Mouse (Mus musculus): ENCODE measurements around the gene Art4. TPM values are rescaled to one million over a fixed set of nuclear protein-coding genes. Genes with fewer than 3 reads are reported as not detected.
"Not testable (repeated sequence)": the region's sequence is repeated elsewhere in the genome, so short reads cannot be mapped to it uniquely, and the experiment has no call there.

The Art4 gene
- polyA plus RNA-seq, 1 experiment from 2014 or later = 0.56 TPM

DNA sequence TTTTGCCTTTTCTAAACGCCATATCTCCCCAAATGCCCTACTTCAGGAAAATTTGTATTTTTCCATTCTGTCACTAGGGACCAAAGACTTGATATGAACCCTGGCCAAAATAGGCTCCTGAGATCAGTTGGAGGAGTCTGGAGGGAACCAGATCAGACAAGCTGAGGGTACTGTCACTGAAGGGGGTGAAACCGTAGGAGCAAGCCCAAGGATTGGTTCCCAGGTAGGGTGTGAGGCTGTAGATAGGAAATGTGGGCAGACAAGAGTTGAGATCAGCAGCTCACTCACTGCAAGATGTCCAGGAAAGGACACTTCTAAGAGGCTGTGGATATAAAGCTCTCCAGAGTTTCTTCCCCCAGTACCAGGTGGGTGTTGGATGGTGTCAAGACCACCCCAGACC, 34.5 kb upstream of the Art4 start:
- Histone ChIP-seq H3K4me1 (no peaks in the 10 kb centered on the region), H3K27me3 (no peaks in the 10 kb centered on the region), H3K9ac (replicated peaks) (no peak overlapping the region), H3K9me3 (no peaks in the 10 kb centered on the region), H3K4me2 (replicated peaks) (no peak overlapping the region), H3K36me3 (no peaks in the 10 kb centered on the region), H3K27ac (replicated peaks) (no peak overlapping the region), H3K4me3 (no peak overlapping the region)
- WGBS = 87% methylated on average over 2 of the region's 2 CpGs
- no peak for ATAC-seq (ENCODE audit: low FRiP score, low read depth)

DNA sequence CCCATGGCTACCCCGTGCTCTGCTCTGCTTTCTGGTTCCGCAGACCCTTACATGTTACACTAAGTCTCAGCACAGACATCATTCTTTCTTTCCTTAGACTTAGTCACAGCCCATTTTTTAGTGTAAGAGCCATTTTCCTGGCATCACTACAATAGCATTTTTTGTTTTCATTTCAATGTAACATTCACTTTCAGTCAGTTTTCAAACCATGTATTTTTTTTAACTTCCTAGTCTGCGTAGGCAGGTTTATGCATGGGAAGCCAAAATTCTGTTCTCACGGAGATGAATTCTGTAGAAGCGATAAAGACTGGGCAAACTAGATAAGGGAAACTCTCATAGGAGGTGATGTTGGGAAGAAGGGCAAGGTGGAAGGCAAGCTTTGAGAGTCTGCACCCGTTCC, 32.0 kb upstream of the Art4 start:
- H3K27me3 ChIP-seq = no peaks in the 10 kb centered on the region
- H3K9me3 ChIP-seq = no peaks in the 10 kb centered on the region
- WGBS = 95% methylated on average over 6 of the region's 6 CpGs
- H3K36me3 ChIP-seq = no peaks in the 10 kb centered on the region
- ATAC-seq (ENCODE audit: low FRiP score, low read depth) = no peak
- no peak overlapping the region for H3K4me3 ChIP-seq
- H3K9ac ChIP-seq (replicated peaks) = no peak overlapping the region
- H3K4me1 ChIP-seq = no peaks in the 10 kb centered on the region
- H3K27ac ChIP-seq (replicated peaks) = no peak overlapping the region
- H3K4me2 ChIP-seq (replicated peaks) = no peak overlapping the region

GRCm38 (mm10) chr6:136889067-136889466, 31.5 kb upstream of the Art4 start:
- 86% methylated on average over 6 of the region's 6 CpGs for WGBS
- ATAC-seq (ENCODE audit: low FRiP score, low read depth) = no peak

DNA sequence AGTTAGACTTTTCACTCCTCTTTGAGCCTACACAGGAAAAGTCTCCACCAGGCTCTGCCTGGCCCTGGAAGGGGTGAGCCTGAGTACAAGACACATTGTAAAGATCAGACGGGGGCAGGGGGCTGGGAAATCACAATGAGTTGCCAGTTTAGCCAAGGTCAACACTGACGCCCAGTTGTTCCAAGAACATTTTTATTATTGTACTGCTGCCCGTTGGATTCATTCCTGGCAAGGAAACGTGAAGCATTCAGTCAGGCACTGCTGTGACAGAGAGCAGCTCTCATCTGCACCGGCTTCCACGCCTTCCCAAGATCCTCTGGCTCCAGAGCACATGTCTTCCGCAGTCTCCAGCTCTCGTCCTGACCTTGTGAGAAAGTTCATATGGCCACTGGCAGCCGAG, 30.3 kb upstream of the Art4 start:
- Histone ChIP-seq H3K4me2 (replicated peaks) (no peak overlapping the region), H3K9me3 (no peaks in the 10 kb centered on the region), H3K27ac (replicated peaks) (no peak overlapping the region), H3K9ac (replicated peaks) (no peak overlapping the region), H3K36me3 (no peaks in the 10 kb centered on the region), H3K4me1 (no peaks in the 10 kb centered on the region), H3K4me3 (no peak overlapping the region), H3K27me3 (no peaks in the 10 kb centered on the region)
- WGBS = 78% methylated on average over 9 of the region's 9 CpGs
- no peak for ATAC-seq (ENCODE audit: low FRiP score, low read depth)

More at GRCm38 (mm10) chr6:136889067-136889466, 31.5 kb upstream of the Art4 start:
- Histone ChIP-seq H3K27ac (replicated peaks) (no peak overlapping the region), H3K36me3 (no peaks in the 10 kb centered on the region), H3K4me3 (no peak overlapping the region), H3K4me2 (replicated peaks) (no peak overlapping the region), H3K9me3 (no peaks in the 10 kb centered on the region), H3K9ac (replicated peaks) (no peak overlapping the region), H3K27me3 (no peaks in the 10 kb centered on the region), H3K4me1 (no peaks in the 10 kb centered on the region)

DNA sequence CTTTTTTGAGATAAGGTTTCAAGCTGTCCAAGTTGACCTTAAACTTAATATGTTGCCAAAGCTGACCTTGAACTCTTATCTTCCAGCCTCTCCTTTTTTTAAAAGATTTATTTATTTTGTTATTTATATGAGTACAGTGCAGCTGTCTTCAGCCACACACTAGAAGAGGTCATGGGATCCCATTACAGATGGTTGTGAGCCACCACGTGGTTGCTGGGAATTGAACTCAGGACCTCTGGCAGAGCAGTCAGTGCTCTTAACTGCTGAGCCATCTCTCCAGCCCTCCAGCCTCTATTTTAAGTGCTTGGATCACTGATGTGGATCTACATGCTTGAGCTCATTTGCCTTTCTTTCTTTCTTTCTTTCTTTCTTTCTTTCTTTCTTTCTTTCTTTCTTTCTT, 27.2 kb upstream of the Art4 start:
- not testable (repeated sequence) for H3K9me3 ChIP-seq
- WGBS = 53% methylated on average over 1 of the region's 1 CpGs

GRCm38 (mm10) chr6:136883961-136884360, 26.4 kb upstream of the Art4 start:
- H3K4me2 ChIP-seq (replicated peaks) = no peak overlapping the region
- 98% methylated on average over 6 of the region's 6 CpGs for WGBS
- ATAC-seq (ENCODE audit: low FRiP score, low read depth) = no peak
- H3K27me3 ChIP-seq = no peaks in the 10 kb centered on the region
- H3K27ac ChIP-seq (replicated peaks) = no peak overlapping the region
- H3K4me1 ChIP-seq = no peaks in the 10 kb centered on the region
- H3K9ac ChIP-seq (replicated peaks) = no peak overlapping the region
- H3K9me3 ChIP-seq = no peaks in the 10 kb centered on the region
- no peaks in the 10 kb centered on the region for H3K36me3 ChIP-seq
- H3K4me3 ChIP-seq = no peak overlapping the region

More for the DNA sequence above, 27.2 kb upstream of the Art4 start:
- ATAC-seq (ENCODE audit: low FRiP score, low read depth); H3K27me3 ChIP-seq; H3K4me2 ChIP-seq (replicated peaks); H3K27ac ChIP-seq (replicated peaks); H3K4me1 ChIP-seq; H3K4me3 ChIP-seq; H3K36me3 ChIP-seq; H3K9ac ChIP-seq (replicated peaks): not testable (repeated sequence)

DNA sequence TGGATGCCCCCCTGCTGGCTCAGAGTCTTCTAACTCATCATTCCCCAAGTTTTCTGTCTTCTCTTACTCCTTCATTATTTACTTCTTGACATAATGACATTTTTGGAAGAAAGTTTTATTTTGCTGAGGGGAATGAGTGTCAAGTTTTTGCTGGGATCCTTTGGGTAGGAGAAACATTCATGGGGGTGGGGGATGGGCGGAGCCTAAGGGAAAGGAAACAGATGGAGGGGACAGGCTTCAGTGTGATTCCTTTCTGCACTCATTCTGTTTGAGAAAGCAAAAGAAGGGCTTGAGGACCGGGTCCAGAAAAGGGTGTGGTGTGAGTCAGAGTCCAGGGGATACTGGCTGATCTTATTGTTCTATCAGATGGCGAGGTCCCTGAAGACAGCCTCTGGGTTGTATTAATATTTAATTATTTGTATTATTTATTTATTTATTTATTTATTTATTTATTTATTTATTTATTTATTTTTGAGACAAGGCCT, 25.9 kb upstream of the Art4 start:
- 87% methylated on average over 3 of the region's 3 CpGs for WGBS
- H3K27ac ChIP-seq (replicated peaks) = no peak overlapping the region

GRCm38 (mm10) chr6:136881678-136882077, 24.1 kb upstream of the Art4 start:
- H3K9me3 ChIP-seq = no peaks in the 10 kb centered on the region
- no peak overlapping the region for H3K4me2 ChIP-seq (replicated peaks)
- H3K4me1 ChIP-seq = no peaks in the 10 kb centered on the region
- no peaks in the 10 kb centered on the region for H3K36me3 ChIP-seq
- no peak overlapping the region for H3K27ac ChIP-seq (replicated peaks)
- no peak overlapping the region for H3K9ac ChIP-seq (replicated peaks)
- H3K27me3 ChIP-seq = no peaks in the 10 kb centered on the region
- no peak for ATAC-seq (ENCODE audit: low FRiP score, low read depth)
- 80% methylated on average over 8 of the region's 8 CpGs for WGBS
- no peak overlapping the region for H3K4me3 ChIP-seq

More for the DNA sequence above, 25.9 kb upstream of the Art4 start:
- H3K9me3 ChIP-seq = no peaks in the 10 kb centered on the region
- H3K9ac ChIP-seq (replicated peaks) = no peak overlapping the region
- H3K36me3 ChIP-seq = no peaks in the 10 kb centered on the region
- H3K4me3 ChIP-seq = no peak overlapping the region
- no peaks in the 10 kb centered on the region for H3K4me1 ChIP-seq
- no peak overlapping the region for H3K4me2 ChIP-seq (replicated peaks)
- no peaks in the 10 kb centered on the region for H3K27me3 ChIP-seq
- ATAC-seq (ENCODE audit: low FRiP score, low read depth) = no peak

DNA sequence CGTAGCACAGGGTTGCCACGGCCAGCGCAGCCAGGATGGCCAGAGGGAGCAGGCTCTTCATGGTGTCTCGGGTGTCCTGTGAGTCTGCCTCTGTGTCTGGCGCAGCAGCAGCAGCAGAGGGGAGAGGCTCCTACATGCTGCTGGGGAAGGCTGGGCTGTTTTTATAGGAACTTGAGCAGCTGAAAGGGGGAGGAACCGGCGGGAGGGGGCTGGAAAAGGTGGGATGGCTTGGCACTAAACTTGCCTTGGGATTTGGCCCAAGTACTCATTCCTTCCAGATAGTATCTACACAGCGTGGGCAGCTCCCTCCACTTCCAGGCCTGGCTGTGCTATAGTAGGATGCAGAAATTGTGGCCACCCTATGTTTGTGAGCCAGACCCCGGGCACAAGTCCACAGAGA, 18.1 kb upstream of the Art4 start, which contains the start of gene Mgp:
TSS of gene Mgp (minus strand) at position 154 of the 400 bp plus-strand sequence.
- H3K27me3 ChIP-seq = no peaks in the 10 kb centered on the region
- no peaks in the 10 kb centered on the region for H3K36me3 ChIP-seq
- H3K27ac ChIP-seq (replicated peaks) = no peak within 1 kb of the TSS
- ATAC-seq (ENCODE audit: low FRiP score, low read depth) = no peak
- H3K4me3 ChIP-seq = no peak within 1 kb of the TSS
- H3K4me1 ChIP-seq = no peaks in the 10 kb centered on the region
- no peak within 1 kb of the TSS for H3K4me2 ChIP-seq (replicated peaks)
- H3K9me3 ChIP-seq = no peaks in the 10 kb centered on the region
- WGBS = 65% methylated on average over 9 of the region's 9 CpGs
- H3K9ac ChIP-seq (replicated peaks) = no peak within 1 kb of the TSS

- Histone ChIP-seq H3K36me3 (no peaks in the 10 kb centered on the region), H3K27me3 (no peaks in the 10 kb centered on the region), H3K4me2 (replicated peaks) (no peak overlapping the region), H3K9me3 (no peaks in the 10 kb centered on the region), H3K27ac (replicated peaks) (no peak overlapping the region), H3K4me1 (no peaks in the 10 kb centered on the region), H3K9ac (replicated peaks) (no peak overlapping the region), H3K4me3 (no peak overlapping the region)
- 71% methylated on average over 8 of the region's 8 CpGs for WGBS
- ATAC-seq (ENCODE audit: low FRiP score, low read depth) = no peak
These were observed 17.1 kb upstream of the Art4 start for GRCm38 (mm10) chr6:136874599-136874998.

DNA sequence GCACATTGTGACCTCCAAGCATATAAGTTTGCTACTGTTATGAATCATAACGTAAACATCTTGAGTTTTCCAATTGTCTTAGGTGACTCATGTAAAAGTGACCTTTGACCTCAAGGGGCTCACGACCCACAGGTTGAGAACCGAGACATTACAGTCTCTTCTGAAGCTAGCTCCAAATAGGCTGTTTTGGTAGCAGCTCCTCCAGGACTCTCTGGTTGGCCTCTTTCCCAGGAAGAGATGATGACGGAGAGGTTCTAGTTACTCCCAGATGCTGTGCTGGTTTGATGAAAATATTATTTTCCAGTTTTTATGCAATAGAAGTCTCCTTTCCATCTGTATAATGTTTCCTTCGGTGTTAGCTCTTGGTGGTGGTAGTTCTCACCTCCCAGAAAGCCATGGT, 11.4 kb upstream of the Art4 start:
- H3K4me1 ChIP-seq = no peaks in the 10 kb centered on the region
- H3K27ac ChIP-seq (replicated peaks) = no peak overlapping the region
- no peaks in the 10 kb centered on the region for H3K9me3 ChIP-seq
- no peak for ATAC-seq (ENCODE audit: low FRiP score, low read depth)
- no peak overlapping the region for H3K9ac ChIP-seq (replicated peaks)
- no peaks in the 10 kb centered on the region for H3K27me3 ChIP-seq
- H3K4me2 ChIP-seq (replicated peaks) = no peak overlapping the region
- H3K36me3 ChIP-seq = no peaks in the 10 kb centered on the region
- H3K4me3 ChIP-seq = no peak overlapping the region
- 80% methylated on average over 5 of the region's 5 CpGs for WGBS

DNA sequence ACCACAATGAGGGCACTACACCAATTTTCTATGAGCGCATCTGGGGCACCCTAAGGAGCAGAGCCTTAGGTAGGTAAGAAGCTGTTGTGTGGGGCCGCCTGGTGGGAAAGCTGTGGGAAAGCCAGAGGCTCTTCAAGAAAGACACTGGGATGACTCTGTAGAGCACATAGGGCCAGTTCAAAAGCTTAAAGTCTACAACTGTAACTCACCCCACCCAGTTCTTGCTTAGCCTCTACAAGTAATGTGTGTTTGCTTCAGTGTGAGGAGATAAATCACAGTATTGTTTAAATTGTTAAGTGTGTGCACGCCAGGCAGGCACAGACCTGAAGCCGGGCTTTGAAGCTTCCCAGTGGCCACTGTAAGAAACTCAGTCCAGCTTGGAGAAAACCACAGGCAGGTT, 8.6 kb upstream of the Art4 start:
- no peaks in the 10 kb centered on the region for H3K27me3 ChIP-seq
- H3K4me2 ChIP-seq (replicated peaks) = no peak overlapping the region
- H3K9ac ChIP-seq (replicated peaks) = no peak overlapping the region
- no peaks in the 10 kb centered on the region for H3K9me3 ChIP-seq
- no peak overlapping the region for H3K4me3 ChIP-seq
- H3K27ac ChIP-seq (replicated peaks) = no peak overlapping the region
- no peak for ATAC-seq (ENCODE audit: low FRiP score, low read depth)
- no peaks in the 10 kb centered on the region for H3K36me3 ChIP-seq
- H3K4me1 ChIP-seq = no peaks in the 10 kb centered on the region
- 80% methylated on average over 4 of the region's 4 CpGs for WGBS

- Histone ChIP-seq H3K36me3 (no peaks in the 10 kb centered on the region), H3K9me3 (no peaks in the 10 kb centered on the region), H3K27me3 (no peaks in the 10 kb centered on the region), H3K27ac (replicated peaks) (no peak overlapping the region), H3K9ac (replicated peaks) (no peak overlapping the region), H3K4me1 (no peaks in the 10 kb centered on the region), H3K4me3 (no peak overlapping the region), H3K4me2 (replicated peaks) (no peak overlapping the region)
- no peak for ATAC-seq (ENCODE audit: low FRiP score, low read depth)
- 86% methylated on average over 5 of the region's 5 CpGs for WGBS
These were observed 7.8 kb upstream of the Art4 start for GRCm38 (mm10) chr6:136865360-136865759.
